Mouse (Mus musculus): ENCODE data around the gene Cd2bp2. TPM values are rescaled to one million over a fixed set of nuclear protein-coding genes. Genes with fewer than 3 reads are reported as not detected.

Cd2bp2 gene
- total RNA-seq, 2 experiments from 2014 or later: 77.7 to 80.8 TPM

DNA sequence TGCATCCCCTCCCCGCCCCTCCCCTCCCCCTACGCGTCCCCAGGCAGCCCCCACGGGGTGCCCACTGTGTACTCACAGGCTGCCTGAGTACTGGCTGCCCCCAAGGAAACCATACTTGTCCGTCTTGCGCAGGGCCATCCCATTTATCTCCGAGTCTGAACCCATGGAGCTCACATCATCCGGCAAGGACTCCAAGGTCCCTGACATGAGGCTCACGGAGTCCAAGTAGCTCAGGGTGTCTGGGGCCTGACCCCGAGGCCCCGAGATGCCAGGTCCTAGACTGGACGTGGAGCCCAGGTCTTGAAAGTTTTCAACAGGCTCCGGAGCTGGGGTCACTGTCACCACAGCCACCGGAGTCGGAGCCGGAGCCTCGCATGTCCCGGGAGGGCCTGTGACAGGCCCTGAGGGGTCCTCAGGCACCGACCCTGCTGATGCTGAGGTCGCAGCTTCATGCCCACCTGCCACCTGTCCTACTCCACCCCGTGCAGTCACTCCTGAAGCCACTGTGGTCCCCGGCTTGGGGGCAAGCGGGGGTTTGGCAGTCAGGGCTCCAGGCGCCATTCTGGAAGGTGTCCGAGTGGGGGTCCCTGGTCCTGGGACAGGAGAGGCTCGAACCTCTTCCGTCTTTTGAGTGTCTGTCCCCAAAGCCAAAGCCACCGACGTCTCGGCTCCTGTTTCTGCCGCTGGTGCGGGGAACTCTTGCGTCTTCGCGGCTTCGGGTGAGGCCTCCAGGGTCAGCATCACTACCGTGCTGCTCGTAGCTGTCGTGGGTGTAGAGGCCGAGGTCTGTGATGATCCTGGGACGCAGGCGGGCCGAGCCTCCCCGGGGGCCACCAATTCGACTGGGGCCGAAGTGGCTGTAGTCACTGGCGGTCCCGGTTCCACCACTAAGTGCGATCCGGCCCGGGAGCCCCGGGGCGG, 11.8 kb upstream of the Cd2bp2 start:
- peak in 1 of 2 experiments; percentile 42 for DNase-seq (ENCODE audit: extremely low spot score in 1 of 2, low spot score in 2 of 2)
- peak overlapping the region; percentile 61 for H3K4me3 ChIP-seq
- peak overlapping the region; percentile 89 for H3K27ac ChIP-seq
- intact Hi-C loops (cut with DNase I): loop anchor here (1.0 kb wide), 2 partner anchors 47 to 180 kb away; partner anchors contain the start of gene Maz
- TF ChIP-seq CTCF (IDR thresholded peaks at IDR 0.05): no peak

- intact Hi-C loops (cut with DNase I): no loop called here
- Histone ChIP-seq H3K4me3 (peak overlapping the region; percentile 61), H3K27ac (peak overlapping the region; percentile 89)
- no peak for DNase-seq (ENCODE audit: extremely low spot score in 1 of 2, low spot score in 2 of 2)
- TF ChIP-seq CTCF (IDR thresholded peaks at IDR 0.05): no peak
These were observed 10.8 kb upstream of the Cd2bp2 start for GRCm38 (mm10) chr7:127206606-127207005.

DNA sequence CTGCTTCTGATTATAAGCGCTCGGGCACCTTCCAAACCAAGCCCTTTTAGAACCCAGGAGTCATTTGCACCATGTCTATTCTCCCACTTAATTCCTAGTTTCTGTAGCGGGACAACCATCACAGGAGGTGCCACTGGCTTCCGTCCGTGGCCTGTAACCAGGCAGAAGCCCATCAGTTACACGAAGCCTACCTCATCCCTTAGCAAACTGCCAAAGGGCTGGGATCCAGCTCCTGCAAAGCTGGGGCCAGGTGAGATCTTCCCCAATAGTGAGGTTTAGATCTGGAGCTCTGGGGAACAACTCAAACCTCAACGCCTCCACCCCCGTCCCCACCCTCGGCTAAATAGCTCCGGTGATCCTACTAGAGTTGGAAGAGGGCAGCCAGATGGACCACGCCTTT, 634 bp upstream of the Cd2bp2 start:
- TF ChIP-seq CTCF (IDR thresholded peaks at IDR 0.05): no peak
- intact Hi-C loops (cut with DNase I): no loop called here
- DNase-seq (ENCODE audit: extremely low spot score in 1 of 2, low spot score in 2 of 2): no peak
- H3K4me3 ChIP-seq: peak overlapping the region; percentile 74
- peak overlapping the region; percentile 38; the same call in 1 of the 2 replicates for H3K27ac ChIP-seq

DNA sequence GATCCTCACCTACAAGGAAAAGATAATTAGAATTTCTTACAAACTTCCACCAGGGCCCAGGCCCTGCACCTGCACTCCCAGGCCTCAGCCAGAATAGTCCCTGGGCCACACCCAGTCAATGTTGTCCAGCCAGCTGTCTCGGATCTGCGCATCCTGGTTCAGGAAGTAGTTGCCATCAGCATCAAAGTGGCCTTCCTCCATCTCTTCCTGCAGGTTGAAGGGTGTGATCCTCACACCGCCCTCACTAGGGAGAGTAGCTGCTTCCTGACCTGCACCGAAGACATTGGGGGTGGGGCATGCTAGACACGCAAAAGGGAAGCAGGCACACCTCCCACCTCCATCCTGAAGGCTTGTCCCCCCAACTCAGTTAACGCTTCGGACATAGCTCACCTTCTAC, 1.2 kb downstream of the Cd2bp2 start:
- H3K27ac ChIP-seq: no peak overlapping the region
- TF ChIP-seq CTCF (IDR thresholded peaks at IDR 0.05): no peak
- intact Hi-C loops (cut with DNase I): no loop called here
- peak overlapping the region; percentile 74 for H3K4me3 ChIP-seq
- no peak for DNase-seq (ENCODE audit: extremely low spot score in 1 of 2, low spot score in 2 of 2)

DNA sequence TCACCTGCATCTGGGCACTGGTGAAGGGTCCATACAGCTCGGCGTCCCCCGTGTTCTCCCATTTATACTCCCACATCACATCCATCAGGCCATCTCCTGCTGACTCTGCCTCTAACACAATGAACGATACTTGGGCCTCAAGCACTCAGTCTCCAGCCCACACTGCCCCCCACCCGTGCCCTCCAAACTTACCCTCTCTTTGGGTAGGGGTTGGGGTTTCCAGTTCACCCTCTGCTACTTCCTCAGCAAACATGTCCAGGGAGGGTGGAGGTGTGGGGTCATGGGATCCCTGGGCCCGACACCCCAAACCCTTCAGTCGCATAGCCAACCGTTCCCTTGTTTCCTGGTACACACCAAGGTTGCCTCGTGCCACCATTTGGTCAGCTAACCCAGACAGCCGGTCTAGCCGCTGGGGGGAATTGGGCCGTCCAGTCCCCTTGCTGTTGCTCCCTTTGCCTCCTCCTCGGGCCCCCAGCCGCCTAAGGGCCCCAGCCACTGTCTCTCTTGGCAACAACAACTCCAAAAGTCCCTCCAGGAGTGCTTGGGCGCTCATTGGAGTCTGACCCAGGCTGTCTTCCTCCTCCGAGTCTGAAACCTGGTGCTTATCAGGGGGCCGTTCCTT, 1.7 kb downstream of the Cd2bp2 start:
- no peak for TF ChIP-seq CTCF (IDR thresholded peaks at IDR 0.05)
- H3K4me3 ChIP-seq: no peak overlapping the region
- intact Hi-C loops (cut with DNase I): no loop called here
- DNase-seq (ENCODE audit: extremely low spot score in 1 of 2, low spot score in 2 of 2): no peak
- no peak overlapping the region for H3K27ac ChIP-seq

DNA sequence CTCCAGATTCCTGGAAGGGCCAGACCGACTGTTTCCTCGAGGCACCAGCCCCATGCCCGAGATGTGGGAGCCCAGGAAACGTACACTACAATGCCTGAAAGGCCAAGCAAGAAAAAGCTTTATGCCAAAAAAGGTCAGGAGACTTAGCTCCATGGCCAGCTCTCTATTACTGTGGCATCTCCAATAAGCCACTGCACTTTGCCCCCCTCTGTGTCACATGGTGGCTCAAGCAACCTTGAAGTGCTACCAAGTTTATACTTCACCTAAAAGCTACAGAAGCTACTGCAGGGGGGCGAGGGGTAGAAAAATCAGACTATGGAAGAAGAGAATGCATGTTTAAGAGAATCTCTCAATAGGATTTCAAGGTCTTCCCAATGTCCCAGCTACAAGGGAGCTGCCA, 2.9 kb downstream of the Cd2bp2 start:
- TF ChIP-seq CTCF (IDR thresholded peaks at IDR 0.05): no peak

DNA sequence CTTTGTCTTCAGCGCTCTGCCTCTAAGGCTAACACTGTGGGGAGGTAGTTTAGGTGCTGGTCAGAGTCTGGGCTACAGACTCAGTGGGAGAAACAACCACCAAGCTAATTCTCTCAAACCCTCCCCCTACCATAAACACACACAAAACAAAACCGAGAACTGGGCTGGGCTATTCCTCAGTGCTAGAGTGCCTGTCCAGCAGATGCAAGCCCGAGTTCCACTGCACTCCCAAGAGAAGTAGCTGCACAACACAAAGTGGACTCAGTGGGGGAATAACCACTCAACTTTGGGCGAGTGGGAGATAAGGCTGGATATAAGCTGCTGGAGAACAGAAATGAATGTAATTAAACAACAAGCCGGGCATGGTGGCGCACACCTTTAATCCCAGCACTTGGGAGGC, 5.2 kb downstream of the Cd2bp2 start:
- Histone ChIP-seq H3K4me3 (no peak overlapping the region), H3K27ac (no peak overlapping the region)
- DNase-seq (ENCODE audit: extremely low spot score in 1 of 2, low spot score in 2 of 2): no peak
- intact Hi-C loops (cut with DNase I): no loop called here
- no peak for TF ChIP-seq CTCF (IDR thresholded peaks at IDR 0.05)

More for the DNA sequence above, 2.9 kb downstream of the Cd2bp2 start:
- H3K4me3 ChIP-seq: no peak overlapping the region
- intact Hi-C loops (cut with DNase I): no loop called here
- H3K27ac ChIP-seq: no peak overlapping the region
- no peak for DNase-seq (ENCODE audit: extremely low spot score in 1 of 2, low spot score in 2 of 2)

DNA sequence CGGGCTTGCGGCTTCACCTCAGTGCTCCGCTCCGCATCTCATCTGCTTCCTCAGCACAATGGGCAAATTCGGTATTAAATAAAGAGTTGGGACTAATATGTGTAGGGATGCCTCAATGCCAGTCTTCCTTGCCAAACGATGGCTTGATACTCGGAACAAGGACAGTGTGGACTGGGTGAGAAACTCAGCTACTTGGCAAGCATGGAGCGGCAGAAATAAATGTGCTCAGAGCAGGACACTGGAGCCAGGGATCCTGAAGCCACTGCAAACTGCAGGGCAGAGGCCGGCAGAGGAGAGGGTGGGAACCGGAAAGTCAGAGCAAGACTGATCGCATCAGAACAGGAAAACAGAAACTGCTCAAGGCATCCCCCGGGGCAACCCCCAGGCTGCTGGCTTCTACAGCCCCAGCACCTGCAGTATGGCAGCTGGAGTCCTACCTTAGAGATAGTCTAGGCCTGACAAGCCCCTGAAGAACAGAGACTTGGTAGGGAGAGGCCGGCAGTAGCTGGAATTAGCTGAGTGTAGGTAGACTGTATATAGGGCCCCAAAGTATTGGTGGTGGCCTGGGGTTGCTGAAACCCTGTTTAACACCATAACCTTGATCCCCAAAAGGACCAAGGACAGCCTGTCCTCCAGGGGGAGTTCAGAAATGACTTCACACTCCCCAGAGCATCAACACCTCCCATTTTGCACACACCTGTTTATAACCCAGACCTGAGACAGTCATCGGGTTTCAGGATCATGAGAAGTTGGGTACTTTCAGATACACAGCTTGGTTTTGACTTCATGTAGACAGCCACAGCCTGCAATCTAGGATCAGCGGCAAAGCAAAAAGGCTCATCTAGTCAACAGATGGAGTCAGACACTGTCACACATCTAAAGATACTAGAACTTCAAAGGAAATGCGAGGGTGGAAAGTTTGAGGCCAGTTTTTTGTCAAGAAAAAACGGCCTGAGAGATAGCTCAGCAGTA, 7.3 kb downstream of the Cd2bp2 start:
- TF ChIP-seq CTCF (IDR thresholded peaks at IDR 0.05): no peak
- intact Hi-C loops (cut with DNase I): loop anchor here (5.0 kb wide), 1 partner anchor 41 kb away; no protein-coding TSS in a partner anchor
- H3K4me3 ChIP-seq: no peak overlapping the region
- no peak for DNase-seq (ENCODE audit: extremely low spot score in 1 of 2, low spot score in 2 of 2)
- no peak overlapping the region for H3K27ac ChIP-seq

DNA sequence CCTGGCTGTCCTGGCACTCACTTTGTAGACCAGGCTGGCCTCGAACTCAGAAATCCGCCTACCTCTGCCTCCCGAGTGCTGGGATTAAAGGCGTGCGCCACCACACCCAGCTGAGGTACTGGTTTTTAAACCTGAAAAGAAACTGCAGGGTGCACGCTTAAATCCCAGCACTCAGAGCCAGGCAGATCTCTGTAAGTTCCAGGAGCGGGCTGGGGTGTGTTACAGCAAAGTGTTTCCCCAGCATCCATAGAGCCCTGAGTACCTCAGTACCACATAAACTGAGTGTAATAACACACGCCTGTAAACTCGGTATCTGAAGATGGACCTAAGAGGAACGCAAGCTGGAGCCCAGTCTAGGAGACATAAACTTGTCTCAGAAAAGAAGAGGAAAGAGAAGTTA, 8.5 kb downstream of the Cd2bp2 start:
- Histone ChIP-seq H3K27ac (no peak overlapping the region), H3K4me3 (no peak overlapping the region)
- intact Hi-C loops (cut with DNase I): loop anchor here (5.0 kb wide), 1 partner anchor 40 kb away; no protein-coding TSS in a partner anchor
- no peak for DNase-seq (ENCODE audit: extremely low spot score in 1 of 2, low spot score in 2 of 2)
- TF ChIP-seq CTCF (IDR thresholded peaks at IDR 0.05): no peak

DNA sequence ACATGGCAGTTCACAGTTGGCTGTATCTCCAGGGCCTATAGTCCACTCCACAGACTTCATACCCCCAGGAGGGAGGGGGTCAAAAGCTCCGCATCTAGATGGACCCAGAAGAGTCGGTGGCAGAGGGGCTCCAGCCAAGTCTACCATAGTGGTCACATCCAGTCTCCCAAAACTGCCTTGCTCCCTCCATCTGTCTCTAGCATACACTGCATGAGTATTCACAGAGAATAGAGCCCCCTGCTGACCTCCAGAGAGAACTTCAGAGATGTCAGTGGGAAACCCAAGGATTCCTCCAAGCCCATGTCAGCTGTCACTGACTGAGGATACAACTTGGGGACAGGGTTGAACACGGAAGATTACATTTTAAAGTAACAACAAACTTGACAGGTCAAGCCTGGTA, 10.2 kb downstream of the Cd2bp2 start:
- no peak for DNase-seq (ENCODE audit: extremely low spot score in 1 of 2, low spot score in 2 of 2)
- Histone ChIP-seq H3K27ac (no peak overlapping the region), H3K4me3 (no peak overlapping the region)
- intact Hi-C loops (cut with DNase I): loop anchor here (1.0 to 5.0 kb wide), 3 partner anchors 38 to 67 kb away; no protein-coding TSS in a partner anchor
- peak; percentile 55 for TF ChIP-seq CTCF (IDR thresholded peaks at IDR 0.05)

DNA sequence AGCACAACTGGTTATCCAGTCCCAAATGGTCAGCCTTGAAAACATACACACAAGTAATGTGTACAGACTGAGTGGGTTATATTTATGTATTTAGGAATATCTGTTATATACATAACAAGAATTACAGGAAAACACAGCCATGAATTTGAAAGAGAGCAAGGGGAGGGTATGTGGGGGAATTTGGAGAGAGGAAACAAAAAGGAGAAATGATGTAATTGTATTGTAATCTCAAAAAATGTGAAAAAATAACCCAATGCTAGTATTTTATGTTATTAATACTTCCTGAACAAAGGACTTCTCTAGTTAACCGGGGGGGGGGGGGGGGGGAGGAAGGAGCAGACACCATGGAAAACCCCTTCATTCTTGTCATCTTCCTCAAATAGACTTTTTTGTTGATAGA, 11.1 kb downstream of the Cd2bp2 start:
- H3K4me3 ChIP-seq: no peak overlapping the region
- intact Hi-C loops (cut with DNase I): loop anchor here (1.0 to 5.0 kb wide), 3 partner anchors 37 to 66 kb away; no protein-coding TSS in a partner anchor
- no peak for TF ChIP-seq CTCF (IDR thresholded peaks at IDR 0.05)
- H3K27ac ChIP-seq: no peak overlapping the region
- DNase-seq (ENCODE audit: extremely low spot score in 1 of 2, low spot score in 2 of 2): no peak

Measured in left cerebral cortex, adult 2 months (tissue).